Mouse (Mus musculus) heart, embryonic 11.5 days (tissue): Measurements from ENCODE around the gene Ldb1. TPM values are rescaled to one million over a fixed set of nuclear protein-coding genes. Genes with fewer than 3 reads are reported as not detected.
A peak's percentile ranks its signal among the peaks of the same experiment; 100 is the strongest.

Source experiments
- ATAC-seq: fragments of 200-750 bp; cut with Nextera tagmentation; replicated peaks from 2 replicates; pipeline ENCODE4 v1.8.0; 2017; ENCODE audit warnings: moderate library complexity; ENCODE audit not compliant: insufficient number of reproducible peaks, low FRiP score, low TSS enrichment
- H3K27ac ChIP-seq: fragments of 300-500 bp; sonication (generic); 2 replicates; pipeline ENCODE4 v1.5.1; 2014; ENCODE audit warnings: mild to moderate bottlenecking, low read depth, low read length
- H3K27me3 ChIP-seq: fragments of 300-500 bp; sonication (generic); 2 replicates; pipeline ENCODE4 v1.6.1; 2014; ENCODE audit warnings: mild to moderate bottlenecking, low read length, mixed read lengths; ENCODE audit not compliant: control insufficient read depth, insufficient read depth
- H3K36me3 ChIP-seq: fragments of 300-500 bp; sonication (generic); 2 replicates; pipeline ENCODE4 v1.6.1; 2014; ENCODE audit warnings: mild to moderate bottlenecking, low read length, moderate library complexity, mixed read lengths; ENCODE audit not compliant: control insufficient read depth, insufficient read depth
- H3K4me1 ChIP-seq: fragments of 300-500 bp; sonication (generic); 2 replicates; pipeline ENCODE4 v1.6.1; 2014; ENCODE audit warnings: low read length; ENCODE audit not compliant: control insufficient read depth, insufficient read depth
- H3K4me2 ChIP-seq: fragments of 300-500 bp; sonication (generic); 2 replicates; pipeline ENCODE4 v1.6.1; 2014; ENCODE audit warnings: mild to moderate bottlenecking, moderate library complexity
- H3K4me3 ChIP-seq: fragments of 300-500 bp; sonication (generic); 2 replicates; pipeline ENCODE4 v1.5.1; 2014; ENCODE audit warnings: low read depth, low read length
- H3K9ac ChIP-seq: fragments of 300-500 bp; sonication (generic); 2 replicates; pipeline ENCODE4 v1.6.1; 2014; ENCODE audit warnings: mild to moderate bottlenecking, low read depth, low read length, moderate library complexity
- H3K9me3 ChIP-seq: fragments of 300-500 bp; sonication (generic); replicated peaks from 2 replicates; pipeline ENCODE4 v1.6.1; 2016; ENCODE audit warnings: low read length; ENCODE audit not compliant: control insufficient read depth
- WGBS: fragments of 180-500 bp; shearing (Covaris S2); extraction: QIAGEN DNeasy Blood & Tissue Kit; methylation state at CpG from one replicate; pipeline ENCODE4 v1.1.7; 2014; ENCODE audit not compliant: insufficient replicate concordance; 5-methylcytosine and 5-hydroxymethylcytosine counted together
- polyA plus RNA-seq: library from polyadenylated mRNA; unstranded; fragments of >200 nt; fragmentation: Nextera tagmentation; extraction: Ambion mirVana; gene quantifications from 2 replicates; pipeline ENCODE4 v1.2.1, GENCODE M21; 2014

Gene Ldb1
- polyA plus RNA-seq, 1 experiment from 2014 or later, result 59.7 TPM

GRCm38 (mm10) chr19:46036477-46037242 is 8.4 kb downstream of the Ldb1 start:
- peaks cover 39% of the 10 kb centered on the region for H3K4me1 ChIP-seq
- ATAC-seq, result no peak
- 65% methylated on average over 13 of the region's 13 CpGs for WGBS
- no peaks in the 10 kb centered on the region for H3K27me3 ChIP-seq
- H3K9ac ChIP-seq, result peak overlapping the region; percentile 89
- 0 out of 2 replicates have a peak overlapping the region, but pooled peaks have one; percentile 96 for H3K27ac ChIP-seq
- peaks cover 42% of the 10 kb centered on the region for H3K36me3 ChIP-seq
- H3K4me2 ChIP-seq, result peak overlapping the region; percentile 84
- H3K9me3 ChIP-seq, result no peaks in the 10 kb centered on the region
- H3K4me3 ChIP-seq, result peak overlapping the region; percentile 79

- Histone ChIP-seq H3K27ac (no peak overlapping the region), H3K4me3 (no peak overlapping the region), H3K36me3 (peaks cover 44% of the 10 kb centered on the region), H3K9me3 (no peaks in the 10 kb centered on the region), H3K27me3 (no peaks in the 10 kb centered on the region), H3K4me1 (peaks cover 32% of the 10 kb centered on the region), H3K9ac (no peak overlapping the region), H3K4me2 (no peak overlapping the region)
- WGBS, result 87% methylated on average over 13 of the region's 13 CpGs
- no peak for ATAC-seq
Measured at GRCm38 (mm10) chr19:46035971-46036370, 9.0 kb downstream of the Ldb1 start.

- Histone ChIP-seq H3K27me3 (no peaks in the 10 kb centered on the region), H3K9ac (no peak overlapping the region), H3K36me3 (peaks cover 47% of the 10 kb centered on the region), H3K4me3 (no peak overlapping the region), H3K4me2 (no peak overlapping the region), H3K9me3 (no peaks in the 10 kb centered on the region), H3K27ac (no peak overlapping the region), H3K4me1 (peaks cover 19% of the 10 kb centered on the region)
- ATAC-seq, result no peak
- 96% methylated on average over 11 of the region's 11 CpGs for WGBS
Measured at GRCm38 (mm10) chr19:46033911-46034310, 11.1 kb downstream of the Ldb1 start.

GRCm38 (mm10) chr19:46032731-46033510 is 12.1 kb downstream of the Ldb1 start:
- Histone ChIP-seq H3K4me1 (peaks cover 10% of the 10 kb centered on the region), H3K4me2 (no peak overlapping the region), H3K36me3 (peaks cover 47% of the 10 kb centered on the region), H3K4me3 (no peak overlapping the region), H3K27me3 (no peaks in the 10 kb centered on the region), H3K9me3 (no peaks in the 10 kb centered on the region), H3K27ac (no peak overlapping the region), H3K9ac (no peak overlapping the region)
- 0 out of 2 replicates have a peak, but pooled peaks have one; percentile 7 for ATAC-seq
- 88% methylated on average over 26 of the region's 26 CpGs for WGBS

- Histone ChIP-seq H3K9me3 (no peaks in the 10 kb centered on the region), H3K4me3 (no peak overlapping the region), H3K36me3 (peaks cover 47% of the 10 kb centered on the region), H3K4me1 (no peaks in the 10 kb centered on the region), H3K9ac (no peak overlapping the region), H3K27me3 (no peaks in the 10 kb centered on the region), H3K27ac (0 out of 2 replicates have a peak overlapping the region, but pooled peaks have one; percentile 29), H3K4me2 (no peak overlapping the region)
- no peak; the same call in 1 of the 2 replicates for ATAC-seq
- 77% methylated on average over 9 of the region's 9 CpGs for WGBS
Measured at GRCm38 (mm10) chr19:46031689-46032432, 13.2 kb downstream of the Ldb1 start.

GRCm38 (mm10) chr19:46030196-46030983 is 14.6 kb downstream of the Ldb1 start:
- no peaks in the 10 kb centered on the region for H3K27me3 ChIP-seq
- no peak overlapping the region for H3K4me2 ChIP-seq
- H3K9me3 ChIP-seq, result no peaks in the 10 kb centered on the region
- no peak overlapping the region for H3K4me3 ChIP-seq
- WGBS, result 89% methylated on average over 10 of the region's 10 CpGs
- peaks cover 39% of the 10 kb centered on the region for H3K36me3 ChIP-seq
- peaks cover 3% of the 10 kb centered on the region; the same call in 1 of the 2 replicates for H3K4me1 ChIP-seq
- no peak overlapping the region for H3K27ac ChIP-seq
- no peak overlapping the region for H3K9ac ChIP-seq
- no peak for ATAC-seq

- H3K4me3 ChIP-seq, result no peak overlapping the region
- H3K4me1 ChIP-seq, result peaks cover 3% of the 10 kb centered on the region; the same call in 1 of the 2 replicates
- H3K9me3 ChIP-seq, result no peaks in the 10 kb centered on the region
- H3K27ac ChIP-seq, result no peak overlapping the region
- WGBS, result 96% methylated on average over 1 of the region's 1 CpGs
- H3K36me3 ChIP-seq, result peaks cover 32% of the 10 kb centered on the region
- no peak overlapping the region for H3K9ac ChIP-seq
- no peak for ATAC-seq
- no peaks in the 10 kb centered on the region for H3K27me3 ChIP-seq
- H3K4me2 ChIP-seq, result no peak overlapping the region
Measured at GRCm38 (mm10) chr19:46029652-46030051, 15.4 kb downstream of the Ldb1 start.
